Mouse (Mus musculus) liver, postnatal 0 days (tissue): ENCODE measurements at regions not wholly inside any gene's neighbourhood (a gene's known extent, or its start where the extent isn't known, plus 50 kb on each side); places are given as distances from the start of the nearest gene placed in this dataset.

ENCODE experiments used
- ATAC-seq: fragments of 200-750 bp; cut with Nextera tagmentation; 2 replicates; pipeline ENCODE4 v1.8.0; 2017; ENCODE audit warnings: mild to moderate bottlenecking, moderate library complexity
- DNase-seq: peaks from one replicate; pipeline ENCODE4 v3.0.0-alpha.2; 2016
- H3K27ac ChIP-seq: fragments of 300-500 bp; sonication (generic); 2 replicates; pipeline ENCODE4 v1.5.1; 2014; ENCODE audit warnings: antibody characterized with exemption, moderate library complexity, mild to moderate bottlenecking, low read depth
- H3K27me3 ChIP-seq: fragments of 300-500 bp; sonication (generic); 2 replicates; pipeline ENCODE4 v1.6.1; 2014; ENCODE audit warnings: low read length, control low read depth, mixed read lengths; ENCODE audit not compliant: insufficient read depth
- H3K36me3 ChIP-seq: fragments of 300-500 bp; sonication (generic); replicated peaks from 2 replicates; pipeline ENCODE4 v1.6.1; 2014; ENCODE audit warnings: mild to moderate bottlenecking, control low read depth, low read length, moderate library complexity, mixed read lengths; ENCODE audit not compliant: insufficient read depth
- H3K4me1 ChIP-seq: fragments of 300-500 bp; sonication (generic); 2 replicates; pipeline ENCODE4 v1.6.1; 2014; ENCODE audit warnings: antibody characterized with exemption, mild to moderate bottlenecking, control low read depth; ENCODE audit not compliant: insufficient read depth
- H3K4me2 ChIP-seq: fragments of 300-500 bp; sonication (generic); 2 replicates; pipeline ENCODE4 v1.6.1; 2014; ENCODE audit warnings: low read depth, mild to moderate bottlenecking, low read length, moderate library complexity, mixed read lengths
- H3K4me3 ChIP-seq: fragments of 300-500 bp; sonication (generic); 2 replicates; pipeline ENCODE4 v1.5.1; 2014; ENCODE audit warnings: low read depth, low read length
- H3K9ac ChIP-seq: fragments of 300-500 bp; sonication (generic); replicated peaks from 2 replicates; pipeline ENCODE4 v1.6.1; 2014; ENCODE audit warnings: mild to moderate bottlenecking, moderate library complexity
- H3K9me3 ChIP-seq: fragments of 300-500 bp; sonication (generic); 2 replicates; pipeline ENCODE4 v1.6.1; 2016; ENCODE audit warnings: mild to moderate bottlenecking, control low read depth, low read length, mixed read lengths
- CTCF ChIP-seq: sonication (generic); IDR thresholded peaks from 2 replicates; pipeline ENCODE4 v1.5.1; 2016; ENCODE audit warnings: antibody characterized with exemption, low read depth
- EP300 ChIP-seq: IDR thresholded peaks from 2 replicates; pipeline ENCODE4 v1.6.1; 2016; ENCODE audit warnings: antibody characterized with exemption, low read depth, mild to moderate bottlenecking
- WGBS: fragments of 180-500 bp; shearing (Covaris S2); extraction: QIAGEN DNeasy Blood & Tissue Kit; methylation state at CpG from one replicate; pipeline ENCODE4 v1.1.7; 2014; ENCODE audit not compliant: insufficient replicate concordance; 5-methylcytosine and 5-hydroxymethylcytosine counted together

- H3K9me3 ChIP-seq: no peaks in the 10 kb centered on the region
- no peaks in the 10 kb centered on the region for H3K36me3 ChIP-seq
- H3K27me3 ChIP-seq: no peaks in the 10 kb centered on the region
- H3K9ac ChIP-seq: no peak overlapping the region
- no peak overlapping the region for H3K4me3 ChIP-seq
- no peak for ATAC-seq
- no peak for DNase-seq
- WGBS: 35% methylated on average over 7 of the region's 7 CpGs
- no peak for TF ChIP-seq CTCF
- peak; percentile 49; the same call in 1 of the 2 replicates for TF ChIP-seq EP300
- peak overlapping the region; percentile 48; the same call in 1 of the 2 replicates for H3K27ac ChIP-seq
- no peak overlapping the region for H3K4me2 ChIP-seq
- H3K4me1 ChIP-seq: no peaks in the 10 kb centered on the region
Measured at GRCm38 (mm10) chr11:63350123-63350696, 221.4 kb downstream of the Pmp22 start.

DNA sequence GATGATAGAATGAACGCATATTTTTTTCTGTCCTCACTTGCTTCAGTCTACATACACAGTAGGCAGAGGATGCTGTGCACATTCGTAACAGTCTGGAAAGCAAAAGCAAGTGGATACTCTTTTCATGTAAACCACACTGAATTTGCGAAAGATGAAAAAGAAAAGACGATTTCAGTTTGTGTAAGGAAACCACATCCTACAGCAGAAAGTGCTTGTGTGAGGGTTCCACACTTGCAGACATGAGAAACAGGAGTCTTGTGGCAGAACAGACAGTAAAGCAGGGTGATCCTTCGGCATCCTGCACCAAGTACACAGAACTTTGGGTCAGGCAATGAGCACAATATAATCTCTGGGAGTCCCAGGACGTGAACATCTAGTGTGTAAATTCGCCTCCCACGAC, 223.2 kb downstream of the Pmp22 start:
- no peak for TF ChIP-seq CTCF
- TF ChIP-seq EP300: no peak
- Histone ChIP-seq H3K9ac (no peak overlapping the region), H3K27me3 (no peaks in the 10 kb centered on the region), H3K9me3 (no peaks in the 10 kb centered on the region), H3K27ac (no peak overlapping the region), H3K36me3 (no peaks in the 10 kb centered on the region), H3K4me3 (no peak overlapping the region), H3K4me2 (no peak overlapping the region), H3K4me1 (no peaks in the 10 kb centered on the region)
- no peak for DNase-seq
- 82% methylated on average over 8 of the region's 8 CpGs for WGBS
- ATAC-seq: no peak

DNA sequence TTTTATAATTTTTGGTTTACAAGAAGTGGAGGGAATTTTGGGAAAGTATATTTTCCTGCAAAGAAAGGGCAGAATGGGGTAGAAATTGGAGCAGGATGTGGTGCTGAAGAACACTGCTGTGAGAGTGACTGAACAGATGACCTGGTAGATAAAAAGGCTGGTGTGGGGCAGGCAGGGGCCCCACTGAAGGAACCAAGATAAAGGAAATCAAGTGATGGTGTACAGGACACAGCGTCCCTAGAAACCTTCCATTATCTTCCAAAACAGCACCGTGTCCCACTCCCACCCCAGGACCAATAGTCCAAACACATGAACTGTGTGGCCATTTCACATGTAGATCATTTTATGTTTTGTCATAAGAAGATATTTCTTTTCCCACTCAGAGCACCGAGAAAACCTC, 224.2 kb downstream of the Pmp22 start:
- H3K4me3 ChIP-seq: no peak overlapping the region
- no peaks in the 10 kb centered on the region for H3K36me3 ChIP-seq
- H3K9me3 ChIP-seq: no peaks in the 10 kb centered on the region
- H3K27ac ChIP-seq: no peak overlapping the region
- no peak for DNase-seq
- ATAC-seq: peak; percentile 68
- 35% methylated on average over 3 of the region's 3 CpGs for WGBS
- no peak overlapping the region for H3K9ac ChIP-seq
- TF ChIP-seq CTCF (no peak), EP300 (peak; percentile 82)
- no peaks in the 10 kb centered on the region for H3K4me1 ChIP-seq
- H3K27me3 ChIP-seq: no peaks in the 10 kb centered on the region
- H3K4me2 ChIP-seq: no peak overlapping the region

GRCm38 (mm10) chr11:63353671-63354070, 224.9 kb downstream of the Pmp22 start:
- Histone ChIP-seq H3K27ac (no peak overlapping the region), H3K4me2 (no peak overlapping the region), H3K9me3 (no peaks in the 10 kb centered on the region), H3K4me1 (no peaks in the 10 kb centered on the region), H3K4me3 (no peak overlapping the region), H3K36me3 (no peaks in the 10 kb centered on the region), H3K9ac (no peak overlapping the region), H3K27me3 (no peaks in the 10 kb centered on the region)
- TF ChIP-seq EP300: no peak
- no peak for TF ChIP-seq CTCF
- ATAC-seq (no peak), DNase-seq (no peak)
- WGBS: 82% methylated on average over 8 of the region's 8 CpGs

- Histone ChIP-seq H3K36me3 (no peaks in the 10 kb centered on the region), H3K9me3 (no peaks in the 10 kb centered on the region), H3K4me2 (no peak overlapping the region), H3K4me1 (no peaks in the 10 kb centered on the region), H3K4me3 (no peak overlapping the region), H3K27me3 (no peaks in the 10 kb centered on the region), H3K27ac (no peak overlapping the region), H3K9ac (no peak overlapping the region)
- ATAC-seq (no peak), DNase-seq (no peak)
- WGBS: 70% methylated on average over 10 of the region's 10 CpGs
- no peak for TF ChIP-seq CTCF
- TF ChIP-seq EP300: no peak
Measured at GRCm38 (mm10) chr11:63357772-63358344, 229.1 kb downstream of the Pmp22 start.

DNA sequence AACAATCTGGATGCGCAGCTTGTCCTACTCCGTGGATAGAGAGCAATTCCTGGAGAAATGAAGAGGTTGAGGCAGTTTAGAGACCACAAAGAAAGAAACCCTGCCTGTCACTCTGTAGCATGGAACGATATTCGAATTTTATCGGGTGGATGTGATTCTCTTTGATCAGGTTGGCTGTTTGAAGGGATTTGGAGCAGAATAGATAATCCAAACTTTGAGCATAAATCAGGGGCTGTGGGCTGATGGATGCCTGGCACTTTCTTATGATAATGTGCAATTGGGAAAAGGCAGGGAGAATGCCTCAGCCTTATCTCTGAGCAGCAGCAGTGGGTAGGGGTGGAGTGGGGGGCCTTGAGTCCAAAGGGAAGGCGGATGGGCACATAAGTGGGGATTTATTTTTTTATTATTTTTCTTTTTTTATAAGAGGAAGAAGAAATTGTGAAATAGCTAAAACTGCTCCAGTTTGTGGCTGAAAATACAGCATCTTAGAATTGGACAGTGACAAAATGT, 239.0 kb downstream of the Pmp22 start:
- no peaks in the 10 kb centered on the region for H3K36me3 ChIP-seq
- TF ChIP-seq CTCF (no peak), EP300 (no peak)
- WGBS: 70% methylated on average over 6 of the region's 6 CpGs

More for the DNA sequence above, 239.0 kb downstream of the Pmp22 start:
- no peak for DNase-seq
- H3K27ac ChIP-seq: no peak overlapping the region
- H3K27me3 ChIP-seq: no peaks in the 10 kb centered on the region
- H3K4me2 ChIP-seq: no peak overlapping the region
- H3K4me3 ChIP-seq: no peak overlapping the region
- no peaks in the 10 kb centered on the region for H3K9me3 ChIP-seq
- H3K9ac ChIP-seq: no peak overlapping the region
- H3K4me1 ChIP-seq: no peaks in the 10 kb centered on the region
- ATAC-seq: no peak
